Mouse (Mus musculus): ENCODE results near the gene Wdr34. TPM values are rescaled to one million over a fixed set of nuclear protein-coding genes. Genes with fewer than 3 reads are reported as not detected.

The Wdr34 gene
- polyA plus RNA-seq, 1 experiment = not detected

GRCm38 (mm10) chr2:30084113-30084512, 35.4 kb upstream of the Wdr34 start:
- 48% methylated on average over 5 of the region's 5 CpGs for WGBS
- Histone ChIP-seq H3K4me1 (ENCODE audit: control insufficient read depth, insufficient read depth, low read length) (peaks cover 4% of the 10 kb centered on the region; the same call in 1 of the 2 replicates), H3K4me3 (ENCODE audit: insufficient read depth, low read depth, low read length) (no peak overlapping the region), H3K27ac (ENCODE audit: insufficient read depth, low read depth, low read length) (no peak overlapping the region)
- TF ChIP-seq CTCF (IDR thresholded peaks at IDR 0.05; ENCODE audit: insufficient read depth, low read depth, low read length) = no peak

DNA sequence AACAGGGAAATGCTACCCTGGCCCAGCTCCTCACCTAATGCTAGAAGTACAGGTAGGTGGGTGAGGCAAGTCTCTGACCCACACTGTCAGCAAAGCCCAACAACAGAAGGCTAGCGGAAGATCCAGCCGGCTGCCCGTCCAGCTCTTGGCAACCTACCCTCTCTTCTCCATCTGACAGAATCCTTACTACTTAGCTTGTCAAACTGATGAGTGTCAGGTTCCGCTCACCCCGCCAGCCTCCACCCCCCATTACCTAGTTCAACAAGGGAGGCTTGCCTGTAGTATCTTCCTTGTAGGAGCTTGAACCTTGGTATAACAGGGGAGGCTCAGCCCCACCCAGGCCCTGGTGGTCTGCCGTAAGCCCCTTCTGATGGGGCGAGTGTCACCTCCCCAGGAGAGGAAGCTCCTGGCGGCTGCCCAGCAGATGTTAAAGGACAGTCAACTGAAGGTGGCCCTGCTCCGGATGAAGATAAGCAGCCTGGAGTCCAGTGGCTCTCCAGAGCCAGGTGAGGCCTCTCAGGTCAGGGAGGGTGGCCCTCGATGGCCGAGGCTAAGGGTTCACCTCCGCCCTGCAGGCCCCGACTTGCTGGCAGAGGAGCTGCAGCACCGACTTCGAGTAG, 31.6 kb upstream of the Wdr34 start:
- H3K27ac ChIP-seq (ENCODE audit: insufficient read depth, low read depth, low read length) = no peak overlapping the region
- 91% methylated on average over 15 of the region's 15 CpGs for WGBS
- peaks cover 11% of the 10 kb centered on the region; the same call in 1 of the 2 replicates for H3K4me1 ChIP-seq (ENCODE audit: control insufficient read depth, insufficient read depth, low read length)

DNA sequence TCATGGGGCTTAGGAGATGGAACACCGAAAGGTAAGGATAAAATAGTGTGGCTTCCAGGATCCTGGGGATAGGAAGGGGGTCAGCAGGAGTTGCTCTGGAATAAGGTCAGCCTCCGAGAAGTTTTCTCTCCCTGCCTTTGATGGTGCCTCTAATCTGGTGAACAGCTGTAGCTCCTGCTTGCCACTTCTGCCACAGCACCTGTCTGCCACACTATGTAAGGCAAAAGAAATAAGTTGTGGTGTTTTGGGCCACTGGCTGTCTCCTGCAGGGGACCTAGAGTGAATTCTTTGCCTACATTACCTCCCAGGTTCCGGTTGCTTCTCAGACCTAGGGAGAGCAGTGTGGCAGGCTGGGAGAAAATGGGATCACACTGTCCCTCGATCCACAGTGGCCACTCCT, 30.1 kb upstream of the Wdr34 start:
- Histone ChIP-seq H3K27ac (ENCODE audit: insufficient read depth, low read depth, low read length) (no peak overlapping the region), H3K4me1 (ENCODE audit: control insufficient read depth, insufficient read depth, low read length) (peaks cover 7% of the 10 kb centered on the region; the same call in 1 of the 2 replicates), H3K4me3 (ENCODE audit: insufficient read depth, low read depth, low read length) (no peak overlapping the region)
- 84% methylated on average over 4 of the region's 4 CpGs for WGBS
- TF ChIP-seq POLR2A (IDR thresholded peaks at IDR 0.05; ENCODE audit: insufficient read depth, low read depth, low read length) = no peak
- no peak for TF ChIP-seq CTCF (IDR thresholded peaks at IDR 0.05; ENCODE audit: insufficient read depth, low read depth, low read length)

More for the DNA sequence above, 31.6 kb upstream of the Wdr34 start:
- TF ChIP-seq CTCF (IDR thresholded peaks at IDR 0.05; ENCODE audit: insufficient read depth, low read depth, low read length) = no peak
- no peak for TF ChIP-seq POLR2A (IDR thresholded peaks at IDR 0.05; ENCODE audit: insufficient read depth, low read depth, low read length)
- no peak overlapping the region for H3K4me3 ChIP-seq (ENCODE audit: insufficient read depth, low read depth, low read length)

DNA sequence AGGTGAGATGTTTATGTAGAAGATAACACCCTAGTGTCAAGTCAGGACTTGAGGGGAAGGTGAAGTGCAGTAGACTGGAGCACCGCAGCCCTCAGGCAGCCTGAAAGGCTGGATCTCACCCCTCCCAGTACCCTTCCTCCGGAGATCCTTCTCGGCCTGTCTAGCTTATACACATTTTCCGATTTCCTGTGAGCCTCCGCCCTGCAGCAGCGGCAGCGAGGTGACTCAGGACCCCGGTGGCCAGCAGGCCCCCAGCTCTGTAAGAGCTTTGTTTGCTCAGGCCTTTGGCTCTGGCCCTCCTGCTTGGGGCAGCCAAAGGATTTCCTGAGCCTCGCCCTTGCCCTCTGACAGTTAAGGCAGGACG, 29.6 kb upstream of the Wdr34 start:
- Histone ChIP-seq H3K4me1 (ENCODE audit: control insufficient read depth, insufficient read depth, low read length) (peaks cover 7% of the 10 kb centered on the region; the same call in 1 of the 2 replicates), H3K27ac (ENCODE audit: insufficient read depth, low read depth, low read length) (no peak overlapping the region), H3K4me3 (ENCODE audit: insufficient read depth, low read depth, low read length) (no peak overlapping the region)
- WGBS = 52% methylated on average over 10 of the region's 10 CpGs
- TF ChIP-seq POLR2A (IDR thresholded peaks at IDR 0.05; ENCODE audit: insufficient read depth, low read depth, low read length) = no peak
- no peak; the same call in 1 of the 2 replicates for TF ChIP-seq CTCF (IDR thresholded peaks at IDR 0.05; ENCODE audit: insufficient read depth, low read depth, low read length)

DNA sequence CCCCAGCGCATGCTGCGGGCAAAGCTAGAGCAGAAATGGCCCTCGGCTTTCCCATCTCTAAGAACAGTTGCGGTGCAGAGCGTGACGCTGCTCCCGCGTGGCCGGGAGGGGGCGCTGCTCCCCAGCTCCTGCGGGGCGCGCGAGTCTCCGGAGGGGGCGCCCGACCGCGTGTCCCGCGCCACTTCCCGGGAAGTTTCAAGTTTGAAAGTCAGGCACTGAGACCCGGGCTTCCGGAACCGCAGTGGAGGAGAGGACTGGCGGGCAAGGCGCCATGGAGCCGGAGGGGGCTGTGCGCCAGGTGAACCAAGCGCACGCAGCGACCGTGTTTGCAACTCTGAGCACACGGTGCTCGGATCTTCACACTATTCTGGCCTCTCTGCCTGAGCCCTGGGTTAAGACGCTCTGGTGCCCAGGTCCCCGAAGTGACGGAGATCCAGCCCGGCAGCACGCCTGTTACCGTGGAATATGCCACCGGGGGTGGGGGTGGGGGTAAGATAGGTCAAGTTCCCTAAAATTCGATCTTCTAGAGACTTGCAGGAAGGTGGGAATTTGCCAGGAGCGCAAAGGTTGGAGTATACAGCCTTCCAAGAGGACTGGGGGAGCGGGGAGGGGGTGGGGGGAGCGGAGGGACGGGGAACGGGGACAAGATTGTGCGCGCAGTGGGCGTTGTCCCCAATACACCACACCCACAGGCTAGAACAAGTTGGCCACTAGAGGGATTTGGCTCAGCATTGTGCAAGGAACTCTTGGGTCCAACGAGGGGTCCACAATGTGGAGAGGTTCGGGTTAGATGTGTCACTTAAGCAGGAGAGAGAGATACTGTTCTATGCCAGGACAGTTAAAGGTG, 29.0 kb upstream of the Wdr34 start, which contains the start of gene Pkn3:
Gene Pkn3 (plus strand): TSS at position 183 of the 847 bp plus-strand sequence.
- no peak for TF ChIP-seq POLR2A (IDR thresholded peaks at IDR 0.05; ENCODE audit: insufficient read depth, low read depth, low read length)
- TF ChIP-seq CTCF (IDR thresholded peaks at IDR 0.05; ENCODE audit: insufficient read depth, low read depth, low read length) = peak; percentile 99
- H3K27ac ChIP-seq (ENCODE audit: insufficient read depth, low read depth, low read length) = no peak within 1 kb of the TSS
- WGBS = 1% methylated on average over 53 of the region's 53 CpGs

GRCm38 (mm10) chr2:30076959-30077358, 28.3 kb upstream of the Wdr34 start:
- no peak overlapping the region for H3K27ac ChIP-seq (ENCODE audit: insufficient read depth, low read depth, low read length)
- TF ChIP-seq CTCF (IDR thresholded peaks at IDR 0.05; ENCODE audit: insufficient read depth, low read depth, low read length) = no peak
- no peak for TF ChIP-seq POLR2A (IDR thresholded peaks at IDR 0.05; ENCODE audit: insufficient read depth, low read depth, low read length)
- H3K4me1 ChIP-seq (ENCODE audit: control insufficient read depth, insufficient read depth, low read length) = peaks cover 7% of the 10 kb centered on the region; the same call in 1 of the 2 replicates
- WGBS = 74% methylated on average over 6 of the region's 6 CpGs
- H3K4me3 ChIP-seq (ENCODE audit: insufficient read depth, low read depth, low read length) = no peak overlapping the region

More for the DNA sequence above, 29.0 kb upstream of the Wdr34 start, which contains the start of gene Pkn3:
- peak within 1 kb of the TSS; percentile 31 for H3K4me3 ChIP-seq (ENCODE audit: insufficient read depth, low read depth, low read length)
- H3K4me1 ChIP-seq (ENCODE audit: control insufficient read depth, insufficient read depth, low read length) = peaks cover 7% of the 10 kb centered on the region; the same call in 1 of the 2 replicates

DNA sequence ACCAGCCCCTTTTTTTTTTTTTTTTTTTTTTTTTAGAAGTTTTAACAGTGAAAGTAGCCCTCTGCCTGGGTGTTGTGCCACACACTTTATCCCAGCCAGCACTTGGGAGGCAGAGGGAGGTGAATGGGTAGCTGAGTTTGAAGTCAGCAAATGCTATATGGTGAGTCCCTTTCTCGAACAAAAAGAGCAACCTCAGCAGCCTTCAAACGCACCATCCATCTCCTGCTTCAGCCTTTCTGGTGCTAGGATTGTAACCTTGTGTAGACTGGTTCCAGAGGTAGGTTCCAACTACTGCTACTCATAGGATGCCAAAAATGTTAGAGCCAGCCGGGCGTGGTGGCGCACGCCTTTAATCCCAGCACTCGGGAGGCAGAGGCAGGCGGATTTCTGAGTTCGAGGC, 27.8 kb upstream of the Wdr34 start:
- Histone ChIP-seq H3K4me3 (ENCODE audit: insufficient read depth, low read depth, low read length) (no peak overlapping the region), H3K27ac (ENCODE audit: insufficient read depth, low read depth, low read length) (no peak overlapping the region), H3K4me1 (ENCODE audit: control insufficient read depth, insufficient read depth, low read length) (peaks cover 7% of the 10 kb centered on the region; the same call in 1 of the 2 replicates)
- TF ChIP-seq POLR2A (IDR thresholded peaks at IDR 0.05; ENCODE audit: insufficient read depth, low read depth, low read length) = no peak
- no peak for TF ChIP-seq CTCF (IDR thresholded peaks at IDR 0.05; ENCODE audit: insufficient read depth, low read depth, low read length)
- WGBS = 93% methylated on average over 9 of the region's 9 CpGs

- Histone ChIP-seq H3K4me3 (ENCODE audit: insufficient read depth, low read depth, low read length) (no peak overlapping the region), H3K27ac (ENCODE audit: insufficient read depth, low read depth, low read length) (no peak overlapping the region), H3K4me1 (ENCODE audit: control insufficient read depth, insufficient read depth, low read length) (peaks cover 7% of the 10 kb centered on the region; the same call in 1 of the 2 replicates)
- TF ChIP-seq CTCF (IDR thresholded peaks at IDR 0.05; ENCODE audit: insufficient read depth, low read depth, low read length) = no peak
- no peak for TF ChIP-seq POLR2A (IDR thresholded peaks at IDR 0.05; ENCODE audit: insufficient read depth, low read depth, low read length)
- WGBS = 83% methylated on average over 3 of the region's 3 CpGs
Measured at GRCm38 (mm10) chr2:30075625-30076024, 26.9 kb upstream of the Wdr34 start.

DNA sequence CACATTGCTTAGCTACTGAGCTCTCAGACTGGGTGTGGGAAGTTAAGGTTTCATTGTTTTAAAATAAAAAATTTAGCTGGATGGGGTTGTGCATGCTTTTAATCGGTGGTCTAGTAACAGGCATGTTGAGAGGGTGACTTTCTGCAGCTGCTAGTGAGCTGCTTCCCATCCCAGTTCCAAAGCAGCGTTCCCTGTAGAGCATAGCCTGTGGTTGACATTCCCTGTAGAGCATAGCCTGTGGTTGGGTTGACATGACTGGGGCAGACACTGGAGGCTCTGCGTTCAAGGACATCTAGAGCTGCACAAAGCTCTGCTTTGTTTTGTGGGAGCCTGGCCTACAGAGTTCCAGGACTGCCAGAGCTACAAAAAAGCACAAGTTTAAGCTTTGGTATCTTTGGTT, 24.6 kb upstream of the Wdr34 start:
- 67% methylated on average over 3 of the region's 3 CpGs for WGBS
- H3K4me1 ChIP-seq (ENCODE audit: control insufficient read depth, insufficient read depth, low read length) = peaks cover 7% of the 10 kb centered on the region; the same call in 1 of the 2 replicates
- H3K4me3 ChIP-seq (ENCODE audit: insufficient read depth, low read depth, low read length) = no peak overlapping the region
- no peak for TF ChIP-seq CTCF (IDR thresholded peaks at IDR 0.05; ENCODE audit: insufficient read depth, low read depth, low read length)
- TF ChIP-seq POLR2A (IDR thresholded peaks at IDR 0.05; ENCODE audit: insufficient read depth, low read depth, low read length) = no peak
- no peak overlapping the region for H3K27ac ChIP-seq (ENCODE audit: insufficient read depth, low read depth, low read length)

Measured in olfactory bulb, adult 2 months (tissue).